In the genomic region with DNA sequence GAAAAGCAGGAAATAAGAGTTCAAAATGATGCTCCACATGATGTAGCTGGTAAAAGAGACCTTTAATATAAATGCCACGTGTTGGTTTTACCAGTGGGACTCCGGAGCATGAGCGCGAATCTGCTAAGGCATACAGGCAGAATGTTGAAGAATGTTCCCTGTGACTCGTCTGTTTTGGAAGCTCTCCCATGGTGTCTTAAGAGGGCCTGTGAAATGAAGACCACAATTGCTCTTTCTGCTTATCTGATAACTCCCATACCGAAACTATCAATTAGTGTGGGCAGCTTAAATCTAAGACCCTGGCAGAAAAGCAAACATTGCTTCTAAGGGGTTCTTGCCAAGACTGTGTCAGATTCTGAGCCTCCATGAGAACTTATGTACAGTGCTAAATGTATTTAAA, we compare ENCODE assay signal across 32 mouse cellular contexts.
"Had no signal": no experiment of that assay in that cellular context is flagged by ENCODE, and none has a peak within 500 bp of the region (broad histone marks: within the 10 kb centered on the region; RNA-seq: fewer than 3 reads in every experiment).

No protein-coding gene starts in this region.

- H3K4me3 ChIP-seq: heart, embryonic 15.5 days; hindbrain, embryonic 10.5 days; hindbrain, embryonic 12.5 days; hindbrain, embryonic 13.5 days; hindbrain, embryonic 15.5 days; intestine, embryonic 15.5 days; kidney, embryonic 15.5 days; layer of hippocampus, adult 2 months; left cerebral cortex, adult 2 months had no signal

- H3K27me3 ChIP-seq: heart, embryonic 15.5 days; hindbrain, embryonic 12.5 days; hindbrain, embryonic 13.5 days; hindbrain, embryonic 15.5 days; intestine, embryonic 15.5 days; kidney, embryonic 15.5 days had no signal

- H3K9me3 ChIP-seq: heart, embryonic 15.5 days; hindbrain, embryonic 10.5 days; hindbrain, embryonic 12.5 days; hindbrain, embryonic 13.5 days; hindbrain, embryonic 15.5 days; intestine, embryonic 15.5 days; kidney, embryonic 15.5 days had no signal

- H3K4me2 ChIP-seq: heart, embryonic 15.5 days; hindbrain, embryonic 12.5 days; hindbrain, embryonic 13.5 days; hindbrain, embryonic 14.5 days; hindbrain, embryonic 15.5 days; intestine, embryonic 15.5 days; kidney, embryonic 15.5 days had no signal

- ATAC-seq: hindbrain, embryonic 16.5 days; hindbrain, postnatal 0 days; inflammation-experienced regulatory T-cells, adult 6 months; intestine, embryonic 15.5 days; intestine, embryonic 16.5 days; intestine, postnatal 0 days had no signal

- H3K9ac ChIP-seq: heart, embryonic 15.5 days; hindbrain, embryonic 12.5 days; hindbrain, embryonic 13.5 days; hindbrain, embryonic 14.5 days; hindbrain, embryonic 15.5 days; intestine, embryonic 15.5 days; kidney, embryonic 15.5 days had no signal

- H3K27ac ChIP-seq: heart, embryonic 15.5 days; hindbrain, embryonic 10.5 days; hindbrain, embryonic 12.5 days; hindbrain, embryonic 14.5 days; hindbrain, embryonic 15.5 days; hindbrain, postnatal 0 days; intestine, embryonic 15.5 days; kidney, embryonic 15.5 days; kidney, postnatal 0 days; layer of hippocampus, adult 2 months; left cerebral cortex, adult 2 months had no signal

- H3K4me1 ChIP-seq: heart, embryonic 15.5 days; hindbrain, embryonic 10.5 days; hindbrain, embryonic 15.5 days; intestine, embryonic 15.5 days; kidney, embryonic 15.5 days had no signal

- H3K36me3 ChIP-seq: heart, embryonic 15.5 days; hindbrain, embryonic 10.5 days; hindbrain, embryonic 12.5 days; hindbrain, embryonic 13.5 days; hindbrain, embryonic 15.5 days; intestine, embryonic 15.5 days; kidney, embryonic 15.5 days had no signal

- DNase-seq: heart, postnatal 10 days; heart, postnatal 14 days; heart, postnatal 36 days; heart, postnatal 4 days; kidney, adult 11 months; kidney, adult 18-20 months; kidney, adult 2 months; kidney, adult 8-10 months; kidney, adult 9 months; kidney, postnatal 10 days; kidney, postnatal 14 days; kidney, postnatal 25 days; kidney, postnatal 36 days; kidney, postnatal 4 days; layer of hippocampus, adult 9-11 months; layer of hippocampus, postnatal 36 days had no signal
